Mouse (Mus musculus) neural tube, embryonic 10.5 days (tissue): ENCODE results near the gene Lrrc27.

Experiments
- DNase-seq: peaks from one replicate; pipeline ENCODE4 v3.0.0-alpha.2; 2017; ENCODE audit warnings: low spot score; ENCODE audit errors: extremely low spot score

The Lrrc27 gene

GRCm38 (mm10) chr7:139214160-139214559 lies 1.4 kb downstream of the Lrrc27 start:
- no peak for DNase-seq

- DNase-seq = no peak
Measured at GRCm38 (mm10) chr7:139214596-139215340, 2.0 kb downstream of the Lrrc27 start.

GRCm38 (mm10) chr7:139215516-139215915 lies 2.7 kb downstream of the Lrrc27 start:
- no peak for DNase-seq

- DNase-seq = no peak
Measured at GRCm38 (mm10) chr7:139215946-139216345, 3.2 kb downstream of the Lrrc27 start.

GRCm38 (mm10) chr7:139216464-139216863 lies 3.7 kb downstream of the Lrrc27 start:
- no peak for DNase-seq

- DNase-seq = no peak
Measured at GRCm38 (mm10) chr7:139217046-139217445, 4.3 kb downstream of the Lrrc27 start.

- DNase-seq = no peak
Measured at GRCm38 (mm10) chr7:139218641-139219415, 6.0 kb downstream of the Lrrc27 start.

- no peak for DNase-seq
Measured at GRCm38 (mm10) chr7:139219486-139219885, 6.7 kb downstream of the Lrrc27 start.

GRCm38 (mm10) chr7:139220303-139220702 lies 7.5 kb downstream of the Lrrc27 start:
- no peak for DNase-seq

GRCm38 (mm10) chr7:139221072-139221471 lies 8.3 kb downstream of the Lrrc27 start:
- DNase-seq = no peak

- DNase-seq = no peak
Measured at GRCm38 (mm10) chr7:139221856-139222255, 9.1 kb downstream of the Lrrc27 start.

GRCm38 (mm10) chr7:139222341-139222740 lies 9.6 kb downstream of the Lrrc27 start:
- no peak for DNase-seq

- DNase-seq = no peak
Measured at GRCm38 (mm10) chr7:139224070-139224469, 11.3 kb downstream of the Lrrc27 start.

- DNase-seq = no peak
Measured at GRCm38 (mm10) chr7:139224725-139225124, 11.9 kb downstream of the Lrrc27 start.

- DNase-seq = no peak
Measured at GRCm38 (mm10) chr7:139226416-139226815, 13.6 kb downstream of the Lrrc27 start.

- DNase-seq = no peak
Measured at GRCm38 (mm10) chr7:139228447-139229171, 15.8 kb downstream of the Lrrc27 start.

GRCm38 (mm10) chr7:139229837-139230236 lies 17.0 kb downstream of the Lrrc27 start:
- no peak for DNase-seq

- no peak for DNase-seq
Measured at GRCm38 (mm10) chr7:139230241-139230640, 17.5 kb downstream of the Lrrc27 start.

- DNase-seq = peak; percentile 82
Measured at GRCm38 (mm10) chr7:139233714-139234113, 20.9 kb downstream of the Lrrc27 start.

GRCm38 (mm10) chr7:139234426-139235188 lies 21.8 kb downstream of the Lrrc27 start:
- peak; percentile 68 for DNase-seq

GRCm38 (mm10) chr7:139235651-139236358 lies 23.0 kb downstream of the Lrrc27 start:
- DNase-seq = no peak
